In the genomic region with DNA sequence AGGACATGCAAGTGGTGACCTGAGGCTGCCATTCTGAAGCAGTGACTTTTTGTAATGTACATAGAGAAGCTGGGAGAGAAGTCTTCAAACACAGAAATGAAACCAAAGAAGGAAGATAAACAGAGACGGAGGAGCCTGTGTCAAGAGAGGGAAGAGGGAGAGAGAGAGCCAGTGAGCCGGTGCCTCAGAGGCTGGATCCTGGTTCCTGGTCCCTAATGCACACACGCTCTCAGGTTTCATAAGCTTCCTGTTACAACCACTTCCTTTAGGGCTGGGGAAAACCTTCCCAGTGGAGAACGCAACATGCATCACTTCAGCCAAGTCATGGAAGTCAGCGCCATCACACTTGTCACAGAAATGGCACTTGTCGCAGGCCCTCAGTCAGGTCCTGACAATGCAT, we compare ENCODE assay signal across 21 mouse cellular contexts. TPM values are rescaled to one million over a fixed set of nuclear protein-coding genes. Genes with fewer than 3 reads are reported as not detected.
DNase-seq lines count a peak whose midpoint lies in the region; ATAC-seq and TF ChIP-seq lines count a peak whose summit lies in the region.
"Had no signal": no experiment of that assay in that cellular context is flagged by ENCODE, and none has a peak within 500 bp of the region (broad histone marks: within the 10 kb centered on the region; RNA-seq: fewer than 3 reads in every experiment).

No protein-coding gene starts in this region.

- DNase-seq in lung, adult 2 months: no peak
- DNase-seq in embryo, embryonic 10.5 days (ENCODE audit: low spot score): peak; percentile 28
- no peak for DNase-seq in cerebellum, postnatal 4 days (ENCODE audit: low spot score in 2 of 2)
- no peak for DNase-seq in thymus, adult 2 months
- DNase-seq: adrenal gland, adult 8-10 months; cerebellum, adult 8-10 months; forebrain, postnatal 0 days; gastrocnemius, adult 2 months; heart, adult 11 months; heart, postnatal 36 days; right cerebral cortex, postnatal 25 days; thymus, postnatal 4 days had no signal

- H3K36me3 ChIP-seq in lung, embryonic 15.5 days: no peaks in the 10 kb centered on the region
- no peaks in the 10 kb centered on the region for H3K36me3 ChIP-seq in thymus, adult 2 months (ENCODE audit: control insufficient read depth, insufficient read depth, low read length)
- H3K36me3 ChIP-seq: heart, embryonic 13.5 days; liver, embryonic 15.5 days; midbrain, embryonic 10.5 days; neural tube, embryonic 15.5 days had no signal

- TF ChIP-seq CTCF in lung, adult 2 months (IDR thresholded peaks at IDR 0.05; ENCODE audit: insufficient read depth, low read length): no peak
- no peak for TF ChIP-seq CTCF in thymus, adult 2 months (IDR thresholded peaks at IDR 0.05; ENCODE audit: borderline replicate concordance, control insufficient read depth, extremely low read depth, insufficient read depth, low read length, poor library complexity)

- 23% methylated on average over 6 of the region's 6 CpGs for WGBS in lung, embryonic 15.5 days
- WGBS in lung, adult 2 months: 35% methylated on average over 6 of the region's 6 CpGs
- 57% methylated on average over 6 of the region's 6 CpGs for WGBS in thymus, adult 2 months

- peak overlapping the region; percentile 38; the same call in 1 of the 2 replicates for H3K27ac ChIP-seq in lung, embryonic 15.5 days
- H3K27ac ChIP-seq in thymus, adult 2 months (ENCODE audit: control insufficient read depth, insufficient read depth, low read length): no peak overlapping the region
- H3K27ac ChIP-seq: gastrocnemius, adult 2 months; heart, embryonic 13.5 days; liver, embryonic 15.5 days; midbrain, embryonic 10.5 days; neural tube, embryonic 15.5 days had no signal

- ATAC-seq in lung, embryonic 15.5 days (ENCODE audit: borderline replicate concordance, extremely low read depth, low FRiP score, low TSS enrichment): no peak
- ATAC-seq in granulocyte monocyte progenitor cell, adult 5-6 weeks (replicated peaks; ENCODE audit: poor library complexity, severe bottlenecking): peak; percentile 69
- peak; percentile 45 for ATAC-seq in megakaryocyte progenitor cell, adult 5-6 weeks (replicated peaks; ENCODE audit: poor library complexity)
- ATAC-seq: forebrain, postnatal 0 days; hindbrain, embryonic 16.5 days; intestine, postnatal 0 days had no signal

- no peaks in the 10 kb centered on the region for H3K27me3 ChIP-seq in lung, embryonic 15.5 days
- H3K27me3 ChIP-seq in thymus, adult 2 months (ENCODE audit: control insufficient read depth, insufficient read depth, low read length): no peaks in the 10 kb centered on the region
- H3K27me3 ChIP-seq: heart, embryonic 13.5 days; liver, embryonic 15.5 days; neural tube, embryonic 15.5 days had no signal

- H3K4me2 ChIP-seq in lung, embryonic 15.5 days: no peak overlapping the region; the same call in 1 of the 2 replicates
- H3K4me2 ChIP-seq: heart, embryonic 13.5 days; liver, embryonic 15.5 days; neural tube, embryonic 15.5 days had no signal

- no peak overlapping the region for H3K4me3 ChIP-seq in lung, embryonic 15.5 days
- H3K4me3 ChIP-seq in lung, adult 2 months (replicated peaks; ENCODE audit: extremely low read depth, low read depth, low read length): no peak overlapping the region
- H3K4me3 ChIP-seq in thymus, adult 2 months (ENCODE audit: control insufficient read depth, insufficient read depth, low read length): no peak overlapping the region
- H3K4me3 ChIP-seq: gastrocnemius, adult 2 months; heart, embryonic 13.5 days; liver, embryonic 15.5 days; midbrain, embryonic 10.5 days; neural tube, embryonic 15.5 days had no signal

- no peak overlapping the region for H3K9ac ChIP-seq in lung, embryonic 15.5 days
- H3K9ac ChIP-seq: forebrain, postnatal 0 days; heart, embryonic 13.5 days; liver, embryonic 15.5 days; neural tube, embryonic 15.5 days had no signal

- H3K4me1 ChIP-seq in lung, embryonic 15.5 days: peaks cover 7% of the 10 kb centered on the region
- H3K4me1 ChIP-seq in lung, adult 2 months (ENCODE audit: control insufficient read depth, insufficient read depth, low read length): peaks cover 4% of the 10 kb centered on the region; the same call in 1 of the 2 replicates
- peaks cover 5% of the 10 kb centered on the region for H3K4me1 ChIP-seq in thymus, adult 2 months (replicated peaks; ENCODE audit: control insufficient read depth, insufficient read depth, low read length)

- no peak for TF ChIP-seq POLR2A in lung, adult 2 months (IDR thresholded peaks at IDR 0.05; ENCODE audit: borderline replicate concordance, extremely low read depth, low read depth, low read length)
- TF ChIP-seq POLR2A in thymus, adult 2 months (IDR thresholded peaks at IDR 0.05; ENCODE audit: control insufficient read depth, extremely low read depth, insufficient read depth, low read length, poor library complexity): no peak

- H3K9me3 ChIP-seq in lung, embryonic 15.5 days: no peaks in the 10 kb centered on the region
- H3K9me3 ChIP-seq: heart, embryonic 13.5 days; liver, embryonic 15.5 days; midbrain, embryonic 10.5 days; neural tube, embryonic 15.5 days had no signal

RNA-seq across cellular contexts. Expression of a gene that starts 28.9 kb away (rescaled TPM):
- polyA plus RNA-seq in lung, embryonic 15.5 days (2015; fragmentation: Nextera tagmentation; extraction: Ambion mirVana): 1.7 and 2.1 TPM in 2 replicates
- polyA plus RNA-seq in lung, adult 2 months (2012; rRNA removed): 1.3 and 1.5 TPM in 2 replicates
- not detected in 2 replicates for total RNA-seq in granulocyte monocyte progenitor cell, adult 5-6 weeks (2014; fragmentation: Nextera tagmentation)
- total RNA-seq in granulocyte monocyte progenitor cell, adult 5-6 weeks (2017): 0.13 TPM in 1 of 2 replicates, not detected in the other
- total RNA-seq in megakaryocyte progenitor cell, adult 5-6 weeks (2015): 0.07 TPM in 1 of 2 replicates, not detected in the other
- total RNA-seq in megakaryocyte progenitor cell, adult 5-6 weeks (2017): 0.50 TPM in 1 of 2 replicates, not detected in the other
- polyA plus RNA-seq in thymus, adult 2 months (2012; rRNA removed): 0.32 and 0.35 TPM in 2 replicates
